14 mouse cellular contexts compared by ENCODE assay signal in genomic region chr2:80444418-80445365, GRCm38 (mm10). TPM values are rescaled to one million over a fixed set of nuclear protein-coding genes. Genes with fewer than 3 reads are reported as not detected.
A peak's percentile ranks its signal among the peaks of the same experiment; 100 is the strongest.
DNase-seq lines count a peak whose midpoint lies in the region; ATAC-seq and TF ChIP-seq lines count a peak whose summit lies in the region.
"Had no signal": no experiment of that assay in that cellular context is flagged by ENCODE, and none has a peak within 500 bp of the region (broad histone marks: within the 10 kb centered on the region; RNA-seq: fewer than 3 reads in every experiment).

No protein-coding gene starts in this region.

- H3K4me1 ChIP-seq in hindbrain, embryonic 13.5 days (replicated peaks): peaks cover 13% of the 10 kb centered on the region
- 0 out of 2 replicates have a peak, but pooled peaks cover 7% of the 10 kb centered on the region for H3K4me1 ChIP-seq in neural tube, embryonic 12.5 days

- no peak for TF ChIP-seq CTCF in layer of hippocampus, adult 2 months (conservative IDR thresholded peaks at IDR 0.05)
- no peak for TF ChIP-seq CTCF in left cerebral cortex, adult 2 months (IDR thresholded peaks at IDR 0.05)

- H3K4me3 ChIP-seq in layer of hippocampus, adult 2 months: peak overlapping the region; percentile 77
- peak overlapping the region; percentile 67; the same call in 1 of the 2 replicates for H3K4me3 ChIP-seq in hindbrain, embryonic 13.5 days
- peak overlapping the region; percentile 65 for H3K4me3 ChIP-seq in neural tube, embryonic 12.5 days
- no peak overlapping the region for H3K4me3 ChIP-seq in left cerebral cortex, adult 2 months

- H3K4me2 ChIP-seq in hindbrain, embryonic 13.5 days: peak overlapping the region; percentile 100
- H3K4me2 ChIP-seq in neural tube, embryonic 12.5 days (replicated peaks): peak overlapping the region; percentile 98

- peaks cover 14% of the 10 kb centered on the region for H3K27me3 ChIP-seq in hindbrain, embryonic 13.5 days
- no peaks in the 10 kb centered on the region for H3K27me3 ChIP-seq in neural tube, embryonic 12.5 days (replicated peaks)

- no peak for ATAC-seq in hindbrain, embryonic 13.5 days (ENCODE audit: low FRiP score)
- no peak for ATAC-seq in neural tube, embryonic 12.5 days (ENCODE audit: low FRiP score, low read depth)
- ATAC-seq: forebrain, postnatal 0 days had no signal

- DNase-seq in heart, adult 18-20 months: peak; percentile 6 to 20
- DNase-seq in heart, postnatal 36 days: no peak
- DNase-seq in layer of hippocampus, adult 2 months (ENCODE audit: low spot score in 2 of 2): no peak
- no peak for DNase-seq in layer of hippocampus, adult 9-11 months
- DNase-seq in left cerebral cortex, adult 2 months (ENCODE audit: extremely low spot score in 1 of 2, low spot score in 2 of 2): no peak
- no peak for DNase-seq in gastrocnemius, postnatal 14 days
- DNase-seq: forebrain, postnatal 0 days; layer of hippocampus, postnatal 36 days; spleen, adult 18-20 months; thymus, adult 2 months had no signal

- no peaks in the 10 kb centered on the region for H3K9me3 ChIP-seq in hindbrain, embryonic 13.5 days
- H3K9me3 ChIP-seq in neural tube, embryonic 12.5 days: 0 out of 2 replicates have a peak, but pooled peaks cover 4% of the 10 kb centered on the region

- H3K27ac ChIP-seq in layer of hippocampus, adult 2 months: peak overlapping the region; percentile 84; the same call in 1 of the 2 replicates
- H3K27ac ChIP-seq in hindbrain, embryonic 13.5 days: no peak overlapping the region
- H3K27ac ChIP-seq in neural tube, embryonic 12.5 days: no peak overlapping the region
- no peak overlapping the region for H3K27ac ChIP-seq in left cerebral cortex, adult 2 months

- intact Hi-C loops in heart, postnatal 36 days (cut with DNase I): loop anchor here (5.0 to 10.0 kb wide), 2 partner anchors 60 to 87 kb away; no protein-coding TSS in a partner anchor
- intact Hi-C loops in left cerebral cortex, adult 2 months (cut with DNase I): no loop called here
- intact Hi-C loops in gastrocnemius, postnatal 14 days (cut with DNase I; ENCODE audit: low total_unique reads): no loop called here

- H3K36me3 ChIP-seq in hindbrain, embryonic 13.5 days: no peaks in the 10 kb centered on the region
- no peaks in the 10 kb centered on the region for H3K36me3 ChIP-seq in neural tube, embryonic 12.5 days

- no peak overlapping the region for H3K9ac ChIP-seq in hindbrain, embryonic 13.5 days
- no peak overlapping the region for H3K9ac ChIP-seq in neural tube, embryonic 12.5 days
- H3K9ac ChIP-seq: forebrain, postnatal 0 days had no signal

- 63% methylated on average over 14 of the region's 14 CpGs for WGBS in hindbrain, embryonic 13.5 days
- 63% methylated on average over 14 of the region's 14 CpGs for WGBS in neural tube, embryonic 12.5 days

RNA-seq across cellular contexts. Expression of gene Frzb, which starts 2.7 kb away (rescaled TPM):
- total RNA-seq in heart, adult 18-20 months (2021): 1 to 10 TPM; 4.9 to 5.0 TPM
- 1 to 10 TPM; 5.3 to 5.9 TPM for total RNA-seq in heart, postnatal 36 days (2021)
- 10 to 100 TPM; 29.3 to 33.6 TPM for total RNA-seq in layer of hippocampus, adult 2 months (2021)
- polyA plus RNA-seq in hindbrain, embryonic 13.5 days (2015; fragmentation: Nextera tagmentation; extraction: Ambion mirVana): 19.2 and 22.8 TPM in 2 replicates
- 39.4 and 43.9 TPM in 2 replicates for polyA plus RNA-seq in neural tube, embryonic 12.5 days (2016; fragmentation: Nextera tagmentation; extraction: Ambion mirVana)
- total RNA-seq in left cerebral cortex, adult 2 months (2021): 10 to 100 TPM; 28.3 to 29.8 TPM
- 10 to 100 TPM; 25.7 to 33.3 TPM for total RNA-seq in gastrocnemius, postnatal 14 days (2021)
- total RNA-seq: common myeloid progenitor, adult 5-6 weeks; megakaryocyte, adult 5-6 weeks had no signal

Comparison
In these comparisons a context has a peak if more than half of its experiments do, and no peak if none do; other contexts are left out.
1. DNase-seq: peak in heart, adult 18-20 months (2 of 2); none in heart, postnatal 36 days (0 of 2), layer of hippocampus, adult 2 months (0 of 2), layer of hippocampus, adult 9-11 months (single experiment), left cerebral cortex, adult 2 months (0 of 2) and gastrocnemius, postnatal 14 days (single experiment).